Mouse (Mus musculus): ENCODE data around the gene Gdpgp1. TPM values are rescaled to one million over a fixed set of nuclear protein-coding genes. Genes with fewer than 3 reads are reported as not detected.

The Gdpgp1 gene
- polyA plus RNA-seq, 1 experiment from 2014 or later = 1.6 TPM

GRCm38 (mm10) chr7:80267764-80268163, 35.1 kb downstream of the Gdpgp1 start:
- Histone ChIP-seq H3K4me2 (ENCODE audit: low read depth, low read length) (no peak overlapping the region), H3K9ac (replicated peaks) (no peak overlapping the region), H3K4me3 (ENCODE audit: low read depth, low read length) (no peak overlapping the region), H3K9me3 (ENCODE audit: low read length) (no peaks in the 10 kb centered on the region), H3K27ac (ENCODE audit: low read depth) (no peak overlapping the region), H3K4me1 (ENCODE audit: insufficient read depth) (peaks cover 15% of the 10 kb centered on the region), H3K36me3 (replicated peaks; ENCODE audit: insufficient read depth, low read length) (peaks cover 39% of the 10 kb centered on the region), H3K27me3 (ENCODE audit: insufficient read depth, low read length) (no peaks in the 10 kb centered on the region)
- 81% methylated on average over 1 of the region's 1 CpGs for WGBS (ENCODE audit: insufficient replicate concordance)
- TF ChIP-seq EP300 (IDR thresholded peaks at IDR 0.05; ENCODE audit: low read depth) = no peak
- TF ChIP-seq CTCF (IDR thresholded peaks at IDR 0.05; ENCODE audit: low read depth) = no peak
- DNase-seq (no peak), ATAC-seq (no peak)

GRCm38 (mm10) chr7:80268897-80269750, 36.5 kb downstream of the Gdpgp1 start, which contains the start of gene Vps33b:
Gene Vps33b (plus strand): TSS chr7:80269649.
- no peaks in the 10 kb centered on the region for H3K27me3 ChIP-seq (ENCODE audit: insufficient read depth, low read length)
- H3K4me1 ChIP-seq (ENCODE audit: insufficient read depth) = peaks cover 15% of the 10 kb centered on the region
- H3K27ac ChIP-seq (ENCODE audit: low read depth) = peak within 1 kb of the TSS; percentile 84
- H3K4me2 ChIP-seq (ENCODE audit: low read depth, low read length) = peak within 1 kb of the TSS; percentile 82
- peak within 1 kb of the TSS; percentile 63 for H3K9ac ChIP-seq (replicated peaks)
- WGBS (ENCODE audit: insufficient replicate concordance) = 3% methylated on average over 21 of the region's 21 CpGs
- H3K4me3 ChIP-seq (ENCODE audit: low read depth, low read length) = peak within 1 kb of the TSS; percentile 62
- ATAC-seq (peak; percentile 94), DNase-seq (peak; percentile 95)
- TF ChIP-seq CTCF (IDR thresholded peaks at IDR 0.05; ENCODE audit: low read depth) (no peak), EP300 (IDR thresholded peaks at IDR 0.05; ENCODE audit: low read depth) (peak; percentile 84; the same call in 1 of the 2 replicates)
- H3K9me3 ChIP-seq (ENCODE audit: low read length) = no peaks in the 10 kb centered on the region
- peaks cover 34% of the 10 kb centered on the region for H3K36me3 ChIP-seq (replicated peaks; ENCODE audit: insufficient read depth, low read length)

- ATAC-seq = peak; percentile 63
- Histone ChIP-seq H3K27me3 (ENCODE audit: insufficient read depth, low read length) (no peaks in the 10 kb centered on the region), H3K4me1 (ENCODE audit: insufficient read depth) (peaks cover 15% of the 10 kb centered on the region), H3K9ac (replicated peaks) (peak overlapping the region; percentile 63), H3K4me2 (ENCODE audit: low read depth, low read length) (peak overlapping the region; percentile 82), H3K4me3 (ENCODE audit: low read depth, low read length) (peak overlapping the region; percentile 62), H3K9me3 (ENCODE audit: low read length) (no peaks in the 10 kb centered on the region), H3K36me3 (replicated peaks; ENCODE audit: insufficient read depth, low read length) (peaks cover 34% of the 10 kb centered on the region), H3K27ac (ENCODE audit: low read depth) (peak overlapping the region; percentile 84)
- no peak for DNase-seq
- TF ChIP-seq CTCF (IDR thresholded peaks at IDR 0.05; ENCODE audit: low read depth) = no peak
- TF ChIP-seq EP300 (IDR thresholded peaks at IDR 0.05; ENCODE audit: low read depth) = no peak; the same call in 1 of the 2 replicates
- under 1% methylated on average over 23 of the region's 23 CpGs for WGBS (ENCODE audit: insufficient replicate concordance)
These were observed 37.1 kb downstream of the Gdpgp1 start for GRCm38 (mm10) chr7:80269751-80270255.

GRCm38 (mm10) chr7:80273456-80273855, 40.8 kb downstream of the Gdpgp1 start:
- no peak for TF ChIP-seq EP300 (IDR thresholded peaks at IDR 0.05; ENCODE audit: low read depth)
- TF ChIP-seq CTCF (IDR thresholded peaks at IDR 0.05; ENCODE audit: low read depth) = no peak
- no peak overlapping the region for H3K9ac ChIP-seq (replicated peaks)
- H3K4me2 ChIP-seq (ENCODE audit: low read depth, low read length) = no peak overlapping the region
- no peaks in the 10 kb centered on the region for H3K9me3 ChIP-seq (ENCODE audit: low read length)
- H3K36me3 ChIP-seq (replicated peaks; ENCODE audit: insufficient read depth, low read length) = peaks cover 39% of the 10 kb centered on the region
- no peaks in the 10 kb centered on the region for H3K27me3 ChIP-seq (ENCODE audit: insufficient read depth, low read length)
- 75% methylated on average over 2 of the region's 2 CpGs for WGBS (ENCODE audit: insufficient replicate concordance)
- H3K4me1 ChIP-seq (ENCODE audit: insufficient read depth) = peaks cover 13% of the 10 kb centered on the region
- DNase-seq (no peak), ATAC-seq (no peak)
- H3K27ac ChIP-seq (ENCODE audit: low read depth) = no peak overlapping the region
- H3K4me3 ChIP-seq (ENCODE audit: low read depth, low read length) = no peak overlapping the region

GRCm38 (mm10) chr7:80276374-80276773, 43.7 kb downstream of the Gdpgp1 start:
- WGBS (ENCODE audit: insufficient replicate concordance) = 84% methylated on average over 4 of the region's 4 CpGs
- Histone ChIP-seq H3K4me3 (ENCODE audit: low read depth, low read length) (no peak overlapping the region), H3K36me3 (replicated peaks; ENCODE audit: insufficient read depth, low read length) (peaks cover 55% of the 10 kb centered on the region), H3K9me3 (ENCODE audit: low read length) (no peaks in the 10 kb centered on the region), H3K9ac (replicated peaks) (no peak overlapping the region), H3K4me2 (ENCODE audit: low read depth, low read length) (no peak overlapping the region), H3K4me1 (ENCODE audit: insufficient read depth) (no peaks in the 10 kb centered on the region), H3K27me3 (ENCODE audit: insufficient read depth, low read length) (no peaks in the 10 kb centered on the region), H3K27ac (ENCODE audit: low read depth) (no peak overlapping the region)
- TF ChIP-seq EP300 (IDR thresholded peaks at IDR 0.05; ENCODE audit: low read depth) = no peak
- no peak for TF ChIP-seq CTCF (IDR thresholded peaks at IDR 0.05; ENCODE audit: low read depth)
- DNase-seq (no peak), ATAC-seq (0 out of 2 replicates have a peak, but pooled peaks have one; percentile 25)

- ATAC-seq (no peak), DNase-seq (no peak)
- Histone ChIP-seq H3K4me1 (ENCODE audit: insufficient read depth) (peaks cover 6% of the 10 kb centered on the region), H3K27ac (ENCODE audit: low read depth) (no peak overlapping the region), H3K4me3 (ENCODE audit: low read depth, low read length) (no peak overlapping the region), H3K4me2 (ENCODE audit: low read depth, low read length) (no peak overlapping the region), H3K9me3 (ENCODE audit: low read length) (no peaks in the 10 kb centered on the region), H3K9ac (replicated peaks) (no peak overlapping the region), H3K27me3 (ENCODE audit: insufficient read depth, low read length) (no peaks in the 10 kb centered on the region), H3K36me3 (replicated peaks; ENCODE audit: insufficient read depth, low read length) (peaks cover 67% of the 10 kb centered on the region)
- WGBS (ENCODE audit: insufficient replicate concordance) = 88% methylated on average over 10 of the region's 10 CpGs
- no peak for TF ChIP-seq CTCF (IDR thresholded peaks at IDR 0.05; ENCODE audit: low read depth)
- no peak for TF ChIP-seq EP300 (IDR thresholded peaks at IDR 0.05; ENCODE audit: low read depth)
These were observed 47.4 kb downstream of the Gdpgp1 start for GRCm38 (mm10) chr7:80280032-80280431.

Data from liver, postnatal 0 days (tissue).